Mouse (Mus musculus) ES-E14 (cell line): ENCODE results near the gene Dlg2.

ENCODE experiments used
- CHD2 ChIP-seq: IDR thresholded peaks from 2 replicates; pipeline ENCODE4 v1.6.1; 2014; ENCODE audit warnings: mild to moderate bottlenecking, low read depth, low read length, inconsistent platforms
- HCFC1 ChIP-seq: IDR thresholded peaks from 2 replicates; pipeline ENCODE4 v1.6.1; 2012; ENCODE audit warnings: low read length, inconsistent platforms, borderline replicate concordance; ENCODE audit not compliant: insufficient read depth
- MAFK ChIP-seq: IDR thresholded peaks from 2 replicates; pipeline ENCODE4 v1.6.1; 2014; ENCODE audit warnings: mild to moderate bottlenecking, low read depth, low read length, inconsistent platforms; ENCODE audit not compliant: insufficient read depth
- ZC3H11A ChIP-seq: IDR thresholded peaks from 2 replicates; pipeline ENCODE4 v1.6.1; 2012; ENCODE audit warnings: low read depth, mild to moderate bottlenecking, inconsistent platforms, low read length, borderline replicate concordance

DNA sequence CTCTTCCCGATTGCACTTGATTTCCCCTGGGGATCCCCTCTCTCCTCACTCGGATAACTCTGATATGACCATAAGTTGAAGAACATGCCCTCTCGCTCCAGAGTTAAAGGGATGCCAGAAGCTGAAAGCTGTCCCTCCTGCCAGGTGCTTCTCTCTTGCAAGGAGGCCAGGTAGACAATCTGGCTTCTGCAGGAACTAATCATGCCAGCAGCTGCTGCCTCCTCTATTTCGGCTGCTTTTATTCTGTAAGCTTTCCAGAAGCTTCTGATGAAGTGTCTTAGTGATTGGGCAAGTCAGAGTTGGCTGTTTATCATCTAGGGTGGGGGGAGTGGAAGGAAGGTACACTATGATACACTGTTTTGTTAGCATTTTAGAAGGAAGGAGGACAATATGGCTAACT, 1127.1 kb downstream of the Dlg2 start:
- TF ChIP-seq MAFK (no peak), CHD2 (no peak), ZC3H11A (no peak), HCFC1 (no peak)
